Mouse (Mus musculus) megakaryocyte, embryonic 14.5 days (primary cell): Measurements from ENCODE around the gene Abca13. TPM values are rescaled to one million over a fixed set of nuclear protein-coding genes. Genes with fewer than 3 reads are reported as not detected.

Experiments
- H3K27me3 ChIP-seq: replicated peaks from 2 replicates; pipeline ENCODE3; 2012; ENCODE audit warnings: inconsistent platforms
- H3K36me3 ChIP-seq: replicated peaks from 2 replicates; pipeline ENCODE3; 2012; ENCODE audit warnings: low read length, inconsistent platforms, mixed read lengths
- H3K4me1 ChIP-seq: 2 replicates; pipeline ENCODE4 v1.6.1; 2012; ENCODE audit warnings: inconsistent platforms
- H3K4me3 ChIP-seq: replicated peaks from 2 replicates; pipeline ENCODE3; 2012; ENCODE audit warnings: moderate library complexity, mild to moderate bottlenecking, inconsistent platforms
- H3K9me3 ChIP-seq: 2 replicates; pipeline ENCODE4 v1.6.1; 2012; ENCODE audit warnings: inconsistent platforms
- FLI1 ChIP-seq: IDR thresholded peaks from 2 replicates; pipeline ENCODE4 v1.6.1; 2012; ENCODE audit warnings: low read length, inconsistent platforms, mixed read lengths
- GATA1 ChIP-seq: IDR thresholded peaks from 3 replicates; pipeline ENCODE4 v1.6.1; 2012; ENCODE audit warnings: mixed read lengths, low read length, inconsistent platforms, borderline replicate concordance
- polyA plus RNA-seq: library from polyadenylated mRNA; stranded (reverse); fragments of >175 nt; gene quantifications from 2 replicates; pipeline ENCODE4 v1.2.3, GENCODE M21; 2012; ENCODE audit warnings: low replicate concordance; ENCODE audit not compliant: insufficient read depth

Abca13 gene
- polyA plus RNA-seq, 1 experiment = not detected

GRCm38 (mm10) chr11:9388520-9388919, 196.8 kb downstream of the Abca13 start:
- no peaks in the 10 kb centered on the region for H3K9me3 ChIP-seq
- H3K27me3 ChIP-seq = no peaks in the 10 kb centered on the region
- TF ChIP-seq FLI1 (no peak), GATA1 (no peak)
- H3K4me3 ChIP-seq = no peak overlapping the region
- no peaks in the 10 kb centered on the region for H3K36me3 ChIP-seq
- no peaks in the 10 kb centered on the region for H3K4me1 ChIP-seq

- TF ChIP-seq GATA1 (no peak), FLI1 (no peak)
- Histone ChIP-seq H3K36me3 (no peaks in the 10 kb centered on the region), H3K27me3 (no peaks in the 10 kb centered on the region), H3K4me3 (no peak overlapping the region), H3K9me3 (no peaks in the 10 kb centered on the region), H3K4me1 (no peaks in the 10 kb centered on the region)
These were observed 225.2 kb downstream of the Abca13 start for GRCm38 (mm10) chr11:9416946-9417345.

GRCm38 (mm10) chr11:9420205-9420604, 228.5 kb downstream of the Abca13 start:
- Histone ChIP-seq H3K9me3 (no peaks in the 10 kb centered on the region; the same call in 1 of the 2 replicates), H3K4me1 (no peaks in the 10 kb centered on the region), H3K36me3 (no peaks in the 10 kb centered on the region), H3K27me3 (no peaks in the 10 kb centered on the region), H3K4me3 (no peak overlapping the region)
- TF ChIP-seq GATA1 = no peak
- no peak for TF ChIP-seq FLI1

DNA sequence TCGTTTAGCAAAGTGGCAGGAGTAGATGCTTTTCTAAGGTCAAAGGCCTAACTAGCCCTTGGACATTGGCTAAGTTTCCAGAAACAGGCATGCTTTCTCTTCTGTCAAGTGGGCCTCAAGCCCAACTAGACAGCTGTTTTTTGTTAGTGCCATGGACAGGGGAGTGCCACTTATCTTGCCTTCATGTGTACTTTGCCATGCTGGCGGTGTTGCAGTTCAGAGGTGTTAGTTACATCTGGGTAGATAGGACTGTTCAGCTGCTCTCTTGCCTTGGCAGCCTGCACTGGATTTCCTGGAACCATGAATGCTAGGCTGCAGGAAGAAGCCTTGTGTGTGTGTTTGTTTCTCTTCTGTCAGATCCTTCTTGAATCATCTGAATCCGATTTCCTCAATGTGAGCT, 235.7 kb downstream of the Abca13 start:
- no peak for TF ChIP-seq GATA1
- TF ChIP-seq FLI1 = no peak
- no peaks in the 10 kb centered on the region for H3K4me1 ChIP-seq
- H3K9me3 ChIP-seq = no peaks in the 10 kb centered on the region; the same call in 1 of the 2 replicates

GRCm38 (mm10) chr11:9432807-9433206, 241.1 kb downstream of the Abca13 start:
- Histone ChIP-seq H3K4me3 (no peak overlapping the region), H3K27me3 (no peaks in the 10 kb centered on the region), H3K9me3 (no peaks in the 10 kb centered on the region), H3K4me1 (no peaks in the 10 kb centered on the region), H3K36me3 (no peaks in the 10 kb centered on the region)
- TF ChIP-seq GATA1 (no peak), FLI1 (no peak)

More for the DNA sequence above, 235.7 kb downstream of the Abca13 start:
- H3K27me3 ChIP-seq = no peaks in the 10 kb centered on the region
- no peak overlapping the region for H3K4me3 ChIP-seq
- no peaks in the 10 kb centered on the region for H3K36me3 ChIP-seq

GRCm38 (mm10) chr11:9436617-9437016, 244.9 kb downstream of the Abca13 start:
- H3K9me3 ChIP-seq = no peaks in the 10 kb centered on the region
- H3K4me1 ChIP-seq = no peaks in the 10 kb centered on the region
- no peak overlapping the region for H3K4me3 ChIP-seq
- TF ChIP-seq GATA1 = no peak
- TF ChIP-seq FLI1 = no peak
- H3K27me3 ChIP-seq = no peaks in the 10 kb centered on the region
- H3K36me3 ChIP-seq = no peaks in the 10 kb centered on the region

GRCm38 (mm10) chr11:9439781-9440180, 248.0 kb downstream of the Abca13 start:
- no peak overlapping the region for H3K4me3 ChIP-seq
- no peaks in the 10 kb centered on the region for H3K9me3 ChIP-seq
- H3K36me3 ChIP-seq = no peaks in the 10 kb centered on the region
- H3K27me3 ChIP-seq = no peaks in the 10 kb centered on the region
- no peaks in the 10 kb centered on the region for H3K4me1 ChIP-seq
- no peak for TF ChIP-seq GATA1
- no peak for TF ChIP-seq FLI1

DNA sequence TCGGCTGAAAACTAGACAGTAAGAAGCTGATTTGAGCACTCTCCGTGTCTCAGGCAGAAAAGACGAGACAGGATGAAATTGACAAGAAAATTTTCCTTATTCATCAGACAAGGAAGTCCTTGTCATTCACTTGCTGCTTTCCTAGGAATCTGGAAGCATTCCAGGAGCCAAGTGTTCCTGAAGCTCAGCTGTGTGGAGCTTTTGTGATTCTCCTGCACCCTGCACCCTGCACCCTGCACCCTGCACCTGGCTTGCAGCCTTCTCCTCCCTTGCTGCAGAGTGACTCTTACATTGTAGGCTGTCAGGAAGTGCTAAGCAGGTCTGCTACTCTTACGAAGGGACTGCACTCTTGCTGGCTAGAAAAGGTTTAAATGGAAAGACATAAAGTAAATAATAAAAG, 249.4 kb downstream of the Abca13 start:
- H3K27me3 ChIP-seq = no peaks in the 10 kb centered on the region
- no peaks in the 10 kb centered on the region for H3K4me1 ChIP-seq
- H3K4me3 ChIP-seq = no peak overlapping the region
- TF ChIP-seq FLI1 = no peak
- TF ChIP-seq GATA1 = no peak
- H3K9me3 ChIP-seq = no peaks in the 10 kb centered on the region
- no peaks in the 10 kb centered on the region for H3K36me3 ChIP-seq

DNA sequence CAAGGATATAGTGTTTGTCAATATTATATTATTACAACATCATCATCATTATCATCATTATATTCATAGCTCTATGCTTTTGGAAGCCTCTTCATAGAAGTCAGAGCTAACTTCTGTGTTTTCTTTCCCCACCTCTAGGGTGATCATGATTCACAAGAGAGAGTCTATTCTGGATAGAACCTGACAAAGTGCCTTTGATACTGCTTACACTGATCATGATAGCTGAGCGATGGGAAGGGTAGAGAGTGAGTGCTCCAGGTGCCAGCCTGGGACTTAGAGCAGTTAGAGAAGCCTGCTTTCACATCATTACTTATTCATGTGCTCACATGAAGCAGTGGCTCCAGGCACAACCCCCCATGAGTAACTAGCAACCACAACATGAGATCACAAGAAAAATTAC, 280.7 kb downstream of the Abca13 start:
- TF ChIP-seq GATA1 = no peak
- TF ChIP-seq FLI1 = no peak
- H3K4me3 ChIP-seq = no peak overlapping the region
- H3K27me3 ChIP-seq = no peaks in the 10 kb centered on the region
- no peaks in the 10 kb centered on the region for H3K9me3 ChIP-seq
- H3K36me3 ChIP-seq = no peaks in the 10 kb centered on the region
- H3K4me1 ChIP-seq = no peaks in the 10 kb centered on the region

DNA sequence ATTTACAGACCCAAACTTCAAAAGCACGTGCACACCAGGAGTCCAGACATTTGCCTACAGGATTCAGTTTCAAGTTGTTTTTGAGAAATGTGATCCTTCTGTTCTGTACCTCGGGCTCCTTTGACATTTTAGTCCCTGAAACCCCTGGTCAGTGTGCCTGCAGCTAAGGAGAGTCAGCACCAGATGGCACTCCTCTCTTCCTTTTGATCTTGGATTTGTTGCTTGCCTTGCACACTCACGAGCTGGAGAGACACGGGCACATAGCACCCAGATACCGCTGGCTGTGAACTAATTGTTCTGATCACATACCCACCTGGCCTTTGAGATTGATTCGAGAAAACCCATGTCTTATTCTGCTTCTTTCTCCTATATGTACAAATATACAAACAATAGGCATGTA, 289.8 kb downstream of the Abca13 start:
- Histone ChIP-seq H3K36me3 (no peaks in the 10 kb centered on the region), H3K4me3 (no peak overlapping the region), H3K9me3 (0 out of 2 replicates have a peak, but pooled peaks cover 4% of the 10 kb centered on the region), H3K4me1 (no peaks in the 10 kb centered on the region), H3K27me3 (no peaks in the 10 kb centered on the region)
- no peak for TF ChIP-seq FLI1
- TF ChIP-seq GATA1 = no peak
